Mouse (Mus musculus): ENCODE results near the gene Acp4. TPM values are rescaled to one million over a fixed set of nuclear protein-coding genes. Genes with fewer than 3 reads are reported as not detected.

Acp4 gene
- polyA plus RNA-seq, 1 experiment from 2014 or later = not detected

DNA sequence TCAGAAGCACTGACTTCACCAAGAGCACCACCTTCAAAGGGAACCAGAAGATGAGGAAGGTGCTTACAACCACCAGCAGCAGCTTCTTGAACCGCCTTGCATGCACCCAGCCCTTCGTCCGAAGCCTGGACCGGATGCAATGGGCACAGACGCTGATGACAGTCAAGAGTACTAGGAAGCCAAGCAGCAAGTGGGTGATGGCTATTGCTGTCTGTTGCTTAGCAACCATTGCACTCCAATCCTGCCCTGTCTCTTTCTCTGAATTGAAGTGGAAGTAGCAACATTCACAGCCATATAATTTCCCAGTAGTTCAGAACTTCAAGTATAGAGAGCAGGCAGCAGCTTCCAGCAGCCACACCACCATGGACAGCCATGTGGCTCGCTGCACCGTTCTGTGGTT lies 24.4 kb upstream of the Acp4 start:
- no peak overlapping the region for H3K27ac ChIP-seq
- WGBS (ENCODE audit: insufficient replicate concordance) = 67% methylated on average over 7 of the region's 7 CpGs

DNA sequence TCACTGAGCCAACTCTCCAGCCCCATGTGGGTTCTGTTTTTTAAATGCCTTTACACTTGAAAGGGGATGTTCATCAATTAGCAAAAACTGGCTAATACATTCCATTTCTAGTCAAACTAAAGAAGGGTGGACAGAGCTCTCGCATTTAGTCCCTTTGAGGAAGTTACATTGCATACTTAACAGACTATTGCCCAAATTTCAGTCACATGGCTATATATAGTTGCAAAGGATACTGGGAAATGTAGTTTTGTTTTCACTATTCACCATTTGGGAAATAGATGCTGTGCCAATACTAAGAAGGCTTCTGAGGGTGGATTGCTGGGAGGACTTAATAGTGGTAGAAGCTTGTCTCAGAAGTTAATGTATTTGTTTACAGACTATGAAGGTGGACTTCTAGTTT lies 23.8 kb upstream of the Acp4 start:
- H3K9me3 ChIP-seq (replicated peaks) = no peaks in the 10 kb centered on the region
- no peak overlapping the region for H3K9ac ChIP-seq
- no peak overlapping the region for H3K4me2 ChIP-seq
- no peaks in the 10 kb centered on the region for H3K27me3 ChIP-seq
- no peak overlapping the region for H3K4me3 ChIP-seq (replicated peaks)
- 21% methylated on average over 1 of the region's 1 CpGs for WGBS (ENCODE audit: insufficient replicate concordance)
- no peak overlapping the region for H3K27ac ChIP-seq
- DNase-seq (no peak), ATAC-seq (ENCODE audit: low read depth) (no peak)
- H3K4me1 ChIP-seq (replicated peaks) = no peaks in the 10 kb centered on the region
- H3K36me3 ChIP-seq = no peaks in the 10 kb centered on the region

More for the DNA sequence above, 24.4 kb upstream of the Acp4 start:
- no peaks in the 10 kb centered on the region for H3K4me1 ChIP-seq (replicated peaks)
- H3K36me3 ChIP-seq = no peaks in the 10 kb centered on the region
- ATAC-seq (ENCODE audit: low read depth) (no peak), DNase-seq (no peak)
- H3K9me3 ChIP-seq (replicated peaks) = no peaks in the 10 kb centered on the region
- H3K27me3 ChIP-seq = no peaks in the 10 kb centered on the region
- no peak overlapping the region for H3K4me2 ChIP-seq
- no peak overlapping the region for H3K9ac ChIP-seq
- no peak overlapping the region for H3K4me3 ChIP-seq (replicated peaks)

DNA sequence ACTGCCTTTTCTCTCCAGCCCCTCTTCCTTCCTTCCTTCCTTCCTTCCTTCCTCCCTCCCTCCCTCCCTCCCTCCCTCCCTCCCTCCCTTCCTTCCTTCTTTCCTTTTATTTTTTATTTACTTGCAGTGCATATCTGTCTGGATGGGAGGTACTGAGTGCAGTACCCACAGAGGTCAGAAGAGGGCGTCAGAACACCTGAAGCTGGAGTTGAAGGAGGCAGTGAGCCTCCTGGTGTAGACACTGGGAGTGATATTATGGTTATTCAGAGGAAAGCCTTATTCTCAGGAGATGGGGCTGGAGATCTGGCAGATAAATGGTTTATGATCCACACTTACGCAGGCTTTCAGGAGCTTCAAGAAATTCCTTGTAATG lies 20.1 kb upstream of the Acp4 start:
- H3K27me3 ChIP-seq = peaks cover 20% of the 10 kb centered on the region
- H3K4me2 ChIP-seq = no peak overlapping the region
- H3K9me3 ChIP-seq (replicated peaks) = no peaks in the 10 kb centered on the region
- no peak overlapping the region for H3K9ac ChIP-seq
- H3K36me3 ChIP-seq = no peaks in the 10 kb centered on the region
- ATAC-seq (ENCODE audit: low read depth) (no peak), DNase-seq (no peak)
- no peaks in the 10 kb centered on the region for H3K4me1 ChIP-seq (replicated peaks)
- H3K4me3 ChIP-seq (replicated peaks) = no peak overlapping the region
- WGBS (ENCODE audit: insufficient replicate concordance) = 42% methylated on average over 2 of the region's 2 CpGs
- H3K27ac ChIP-seq = no peak overlapping the region

DNA sequence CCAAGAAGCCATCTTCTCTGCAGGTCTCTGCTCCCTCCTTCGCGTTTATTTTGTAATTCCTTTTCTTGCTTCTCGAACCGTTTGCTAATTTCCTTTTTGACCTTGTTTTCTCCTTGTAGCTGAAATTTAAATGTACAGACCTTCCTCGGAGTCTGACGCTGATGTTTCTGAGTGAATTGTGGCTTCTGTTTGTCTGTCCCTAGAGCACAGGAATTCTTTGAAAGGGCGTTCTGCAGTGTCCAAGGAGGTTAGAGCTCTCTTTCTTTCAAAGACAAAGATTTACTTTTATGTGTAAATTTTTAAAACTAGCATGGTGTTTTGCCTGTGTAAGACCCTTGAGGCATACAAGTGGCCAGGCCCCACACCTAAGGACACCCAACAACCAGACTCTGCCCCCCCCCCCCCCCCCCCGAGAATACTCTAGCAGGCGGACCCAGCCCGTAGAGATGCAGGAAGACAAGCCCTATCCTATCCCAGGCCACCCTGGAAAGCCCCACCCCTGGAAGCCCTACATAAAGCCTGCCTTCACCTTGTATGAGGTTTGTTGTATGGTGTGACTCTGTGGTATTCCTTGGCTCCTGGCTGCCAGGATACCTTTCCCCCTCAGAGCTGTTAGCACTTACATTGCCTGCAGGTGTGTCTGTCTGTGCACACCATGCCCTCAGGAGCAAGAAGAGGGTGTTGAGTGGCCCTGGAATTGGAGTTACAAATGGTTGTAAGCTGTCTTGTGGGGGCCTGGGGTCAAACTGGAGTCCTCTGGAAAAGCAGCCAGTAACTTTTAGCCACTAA lies 19.5 kb upstream of the Acp4 start:
- H3K4me1 ChIP-seq (replicated peaks) = no peaks in the 10 kb centered on the region

DNA sequence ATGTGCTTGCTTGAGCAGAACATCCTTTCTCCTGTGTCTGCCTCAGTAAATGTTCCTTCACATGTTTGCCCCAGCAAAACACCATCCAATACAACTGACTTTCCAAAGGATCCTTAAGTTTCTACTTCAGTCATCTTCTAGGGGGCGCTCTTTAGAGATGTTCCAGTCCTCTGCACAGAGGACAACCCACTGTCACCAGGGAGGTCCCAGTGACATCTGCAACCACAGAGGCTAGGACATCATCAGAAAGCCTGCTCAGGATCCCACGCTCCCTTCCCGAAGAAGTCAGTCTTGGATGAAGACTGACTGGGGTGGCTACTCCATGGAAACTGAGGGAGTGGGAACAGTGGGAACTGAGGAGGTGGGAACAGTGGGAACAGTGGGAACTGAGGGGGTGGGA lies 18.4 kb upstream of the Acp4 start:
- no peak overlapping the region for H3K9ac ChIP-seq
- no peaks in the 10 kb centered on the region for H3K36me3 ChIP-seq
- H3K9me3 ChIP-seq (replicated peaks) = no peaks in the 10 kb centered on the region
- no peak overlapping the region for H3K4me2 ChIP-seq
- H3K27ac ChIP-seq = no peak overlapping the region
- DNase-seq (no peak), ATAC-seq (ENCODE audit: low read depth) (no peak)
- H3K4me1 ChIP-seq (replicated peaks) = no peaks in the 10 kb centered on the region
- H3K4me3 ChIP-seq (replicated peaks) = no peak overlapping the region
- 62% methylated on average over 3 of the region's 3 CpGs for WGBS (ENCODE audit: insufficient replicate concordance)
- H3K27me3 ChIP-seq = peaks cover 20% of the 10 kb centered on the region

More for the DNA sequence above, 19.5 kb upstream of the Acp4 start:
- no peak overlapping the region for H3K4me3 ChIP-seq (replicated peaks)
- WGBS (ENCODE audit: insufficient replicate concordance) = 61% methylated on average over 9 of the region's 10 CpGs
- H3K9ac ChIP-seq = no peak overlapping the region
- DNase-seq = no peak
- H3K4me2 ChIP-seq = no peak overlapping the region
- H3K9me3 ChIP-seq (replicated peaks) = no peaks in the 10 kb centered on the region
- no peaks in the 10 kb centered on the region for H3K36me3 ChIP-seq
- H3K27ac ChIP-seq = no peak overlapping the region
- H3K27me3 ChIP-seq = peaks cover 20% of the 10 kb centered on the region
- ATAC-seq (ENCODE audit: low read depth) = no peak

DNA sequence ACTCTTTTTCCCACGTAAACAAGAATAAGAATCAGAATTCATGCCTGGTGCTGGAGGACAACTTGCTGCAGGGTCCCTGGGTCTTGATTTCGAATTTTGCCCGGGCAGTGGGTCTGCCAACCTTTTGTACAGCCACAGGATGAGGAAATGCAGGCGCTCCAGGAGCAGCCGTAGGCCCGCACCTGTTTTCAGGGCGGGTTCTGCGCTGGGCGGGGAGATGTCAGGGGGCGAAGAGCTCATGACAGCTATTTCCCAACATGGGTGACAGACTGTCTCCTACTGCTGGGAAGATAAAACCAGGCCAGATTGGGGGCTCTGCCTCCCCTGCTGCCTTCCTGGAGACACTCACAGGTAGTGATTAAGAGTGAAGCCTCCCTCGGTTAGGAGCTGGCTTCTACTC lies 16.9 kb upstream of the Acp4 start:
- Histone ChIP-seq H3K4me3 (replicated peaks) (no peak overlapping the region), H3K4me2 (no peak overlapping the region), H3K9me3 (replicated peaks) (no peaks in the 10 kb centered on the region), H3K9ac (no peak overlapping the region), H3K36me3 (no peaks in the 10 kb centered on the region), H3K27ac (no peak overlapping the region), H3K4me1 (replicated peaks) (no peaks in the 10 kb centered on the region), H3K27me3 (peaks cover 20% of the 10 kb centered on the region)
- no peak for ATAC-seq (ENCODE audit: low read depth)
- DNase-seq = no peak
- 28% methylated on average over 11 of the region's 11 CpGs for WGBS (ENCODE audit: insufficient replicate concordance)

DNA sequence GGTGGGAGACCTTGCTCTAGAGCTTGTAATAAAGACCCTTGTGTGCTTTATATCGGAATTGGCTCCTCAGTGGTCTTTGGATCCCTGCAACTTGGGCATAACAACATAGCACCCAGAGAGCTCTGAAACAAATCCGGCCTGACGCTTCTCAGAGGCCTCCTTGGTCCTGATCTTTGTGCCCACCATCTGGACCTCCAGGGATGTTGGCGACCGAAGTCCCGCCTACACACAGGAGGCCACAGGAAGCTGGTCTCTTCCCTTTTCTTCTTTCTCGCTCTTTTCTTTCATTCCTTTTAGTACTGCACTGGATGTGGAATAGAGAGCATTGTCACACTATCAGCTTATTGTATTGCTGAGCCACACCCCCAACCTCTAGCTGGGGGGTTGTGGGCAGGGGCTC lies 16.3 kb upstream of the Acp4 start:
- DNase-seq = no peak
- H3K9me3 ChIP-seq (replicated peaks) = no peaks in the 10 kb centered on the region
- no peak overlapping the region for H3K9ac ChIP-seq
- peaks cover 23% of the 10 kb centered on the region for H3K27me3 ChIP-seq
- H3K4me1 ChIP-seq (replicated peaks) = no peaks in the 10 kb centered on the region
- H3K36me3 ChIP-seq = no peaks in the 10 kb centered on the region
- no peak overlapping the region for H3K4me2 ChIP-seq
- ATAC-seq (ENCODE audit: low read depth) = no peak
- H3K4me3 ChIP-seq (replicated peaks) = no peak overlapping the region
- no peak overlapping the region for H3K27ac ChIP-seq
- WGBS (ENCODE audit: insufficient replicate concordance) = 48% methylated on average over 7 of the region's 7 CpGs

DNA sequence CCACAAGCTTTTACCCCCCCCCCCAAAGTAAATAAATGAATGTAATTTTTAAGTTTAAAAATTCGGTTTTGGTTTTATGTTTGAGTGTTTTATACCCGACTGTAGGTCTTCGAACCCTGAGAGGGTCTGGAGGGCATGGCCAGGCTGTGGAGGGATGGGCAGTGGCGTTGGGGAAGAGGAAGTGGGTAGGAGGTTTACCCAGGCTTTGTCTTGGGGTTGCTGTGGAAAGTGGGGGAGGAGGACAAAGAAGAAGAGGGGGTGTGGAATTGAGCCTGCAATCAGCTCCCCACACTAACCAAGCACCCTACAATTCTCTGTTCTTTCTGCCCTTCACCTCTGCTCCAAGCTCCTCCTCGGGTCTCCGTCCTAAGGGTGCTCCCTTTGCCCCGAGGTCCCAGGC lies 15.4 kb upstream of the Acp4 start:
- no peak for DNase-seq
- 60% methylated on average over 7 of the region's 7 CpGs for WGBS (ENCODE audit: insufficient replicate concordance)
- Histone ChIP-seq H3K36me3 (no peaks in the 10 kb centered on the region), H3K9ac (no peak overlapping the region), H3K27me3 (peaks cover 32% of the 10 kb centered on the region), H3K9me3 (replicated peaks) (no peaks in the 10 kb centered on the region), H3K4me3 (replicated peaks) (no peak overlapping the region), H3K4me2 (no peak overlapping the region), H3K4me1 (replicated peaks) (no peaks in the 10 kb centered on the region), H3K27ac (no peak overlapping the region)
- no peak for ATAC-seq (ENCODE audit: low read depth)

DNA sequence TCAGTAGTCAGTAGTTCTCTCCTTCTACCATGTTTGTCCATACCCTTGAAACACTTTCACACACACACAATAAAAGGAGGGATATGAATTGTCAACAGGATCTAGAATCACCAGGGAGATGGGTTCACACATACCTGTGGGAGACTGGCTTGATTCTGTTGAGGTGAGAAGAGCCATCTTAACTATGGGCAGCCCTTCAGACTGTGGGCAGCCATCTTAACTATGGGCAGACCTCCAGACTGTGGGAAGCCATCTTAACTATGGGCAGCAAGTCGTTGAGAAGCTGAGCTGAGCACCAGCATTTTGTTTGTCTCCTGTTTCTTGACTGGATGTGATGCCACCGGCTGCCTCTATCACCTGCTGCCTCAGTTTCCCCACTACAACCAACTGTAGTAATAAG lies 14.1 kb upstream of the Acp4 start:
- H3K27me3 ChIP-seq = peaks cover 39% of the 10 kb centered on the region
- H3K9ac ChIP-seq = no peak overlapping the region
- no peaks in the 10 kb centered on the region for H3K4me1 ChIP-seq (replicated peaks)
- no peak for DNase-seq
- H3K9me3 ChIP-seq (replicated peaks) = no peaks in the 10 kb centered on the region
- ATAC-seq (ENCODE audit: low read depth) = no peak
- no peak overlapping the region for H3K4me3 ChIP-seq (replicated peaks)
- H3K4me2 ChIP-seq = no peak overlapping the region
- 56% methylated on average over 2 of the region's 2 CpGs for WGBS (ENCODE audit: insufficient replicate concordance)
- H3K36me3 ChIP-seq = no peaks in the 10 kb centered on the region
- H3K27ac ChIP-seq = no peak overlapping the region

DNA sequence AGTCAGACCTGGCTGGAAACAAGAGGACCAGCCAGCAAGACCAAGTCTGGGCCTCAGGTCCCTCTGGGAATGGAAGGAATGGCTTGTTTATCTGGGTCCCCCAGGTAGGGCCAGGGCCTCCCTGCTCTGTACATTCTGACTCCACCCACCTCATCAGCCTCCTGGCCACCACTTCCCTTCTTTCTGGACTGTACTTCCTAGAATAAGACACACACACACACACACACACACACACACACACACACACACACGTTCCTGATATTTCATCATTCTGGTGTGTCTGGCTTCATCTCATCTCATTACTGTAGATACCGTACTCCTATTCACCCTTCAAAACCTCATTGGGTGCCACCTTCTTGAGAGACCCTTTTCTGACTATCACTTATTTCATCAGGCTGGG lies 12.2 kb upstream of the Acp4 start:
- H3K9ac ChIP-seq = no peak overlapping the region
- no peak overlapping the region for H3K4me3 ChIP-seq (replicated peaks)
- H3K36me3 ChIP-seq = no peaks in the 10 kb centered on the region
- DNase-seq (no peak), ATAC-seq (ENCODE audit: low read depth) (no peak)
- no peak overlapping the region for H3K27ac ChIP-seq
- peaks cover 36% of the 10 kb centered on the region for H3K27me3 ChIP-seq
- 47% methylated on average over 2 of the region's 2 CpGs for WGBS (ENCODE audit: insufficient replicate concordance)
- no peak overlapping the region for H3K4me2 ChIP-seq
- H3K4me1 ChIP-seq (replicated peaks) = no peaks in the 10 kb centered on the region
- no peaks in the 10 kb centered on the region for H3K9me3 ChIP-seq (replicated peaks)

DNA sequence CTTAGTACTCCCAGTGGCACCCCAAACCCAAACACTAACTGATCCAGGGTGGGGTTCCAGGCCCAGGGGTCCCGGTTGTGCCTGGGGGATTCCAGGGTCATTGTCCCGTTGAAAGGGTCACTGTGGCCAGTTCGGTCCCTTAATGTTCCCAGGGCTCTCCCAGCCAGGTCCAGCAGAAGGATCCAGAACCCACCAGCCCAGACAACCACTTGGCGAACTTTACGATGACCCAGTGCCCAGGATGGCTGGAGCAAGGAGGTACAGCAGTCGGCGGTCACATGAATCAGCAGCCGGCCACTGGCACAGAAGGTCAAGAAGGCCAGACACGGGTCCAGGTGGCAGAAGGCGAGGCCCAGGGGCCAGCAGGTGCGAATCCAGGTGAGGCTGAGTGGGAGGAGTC lies 10.9 kb upstream of the Acp4 start:
- no peak overlapping the region for H3K4me3 ChIP-seq (replicated peaks)
- ATAC-seq (ENCODE audit: low read depth) = no peak
- peaks cover 3% of the 10 kb centered on the region; the same call in 1 of the 2 replicates for H3K4me1 ChIP-seq (replicated peaks)
- H3K36me3 ChIP-seq = no peaks in the 10 kb centered on the region
- no peak overlapping the region for H3K9ac ChIP-seq
- no peak overlapping the region for H3K27ac ChIP-seq
- no peak for DNase-seq
- no peaks in the 10 kb centered on the region for H3K9me3 ChIP-seq (replicated peaks)
- no peak overlapping the region for H3K4me2 ChIP-seq
- 68% methylated on average over 11 of the region's 11 CpGs for WGBS (ENCODE audit: insufficient replicate concordance)
- H3K27me3 ChIP-seq = peaks cover 40% of the 10 kb centered on the region
